Mouse (Mus musculus) adrenal gland, postnatal 4 days (tissue): ENCODE data around the gene Lcmt1. TPM values are rescaled to one million over a fixed set of nuclear protein-coding genes. Genes with fewer than 3 reads are reported as not detected.

ENCODE experiments used
- DNase-seq, 2 experiments: peaks; one replicate each; pipeline ENCODE4 v3.0.0; 2021 to 2022; ENCODE audit warnings: low spot score in 2 of 2, mixed read lengths in 2 of 2
- long read RNA-seq, 2 experiments: library from polyadenylated mRNA; stranded (forward); transcript quantifications; one replicate each; pipeline ENCODE4 v2.0.0; 2021
- total RNA-seq, 2 experiments: library from RNA; stranded (reverse); gene quantifications; 2 replicates each; pipeline ENCODE4 v1.2.3; 2021

Gene Lcmt1
- total RNA-seq, result 10 to 100 TPM; 34.0 to 35.7 TPM
- long read RNA-seq, experiment 1, transcript Lcmt1-201 (11 exons, 1,369 nt), result major isoform, 26 of 30 reads
- long read RNA-seq, experiment 1, partial matches to known transcripts, result 2 of 30 reads
- long read RNA-seq, experiment 1, other reads (novel, unspliced or antisense), result 2 of 30 reads
- long read RNA-seq, experiment 2, transcript Lcmt1-201 (11 exons, 1,369 nt), result major isoform, 28 of 37 reads
- long read RNA-seq, experiment 2, partial matches to known transcripts, result 4 of 37 reads
- long read RNA-seq, experiment 2, other reads (novel, unspliced or antisense), result 5 of 37 reads

- DNase-seq, result peak; percentile 88 to 93
Measured at GRCm38 (mm10) chr7:123369759-123370481, at the start of gene Lcmt1, which contains the start of gene Arhgap17. Gene Lcmt1, plus strand, starts transcription at chr7:123369784. Gene Arhgap17, minus strand, starts transcription at chr7:123369915.

- DNase-seq, result no peak
Measured at GRCm38 (mm10) chr7:123322452-123323121, 47.0 kb upstream of the Lcmt1 start.

DNA sequence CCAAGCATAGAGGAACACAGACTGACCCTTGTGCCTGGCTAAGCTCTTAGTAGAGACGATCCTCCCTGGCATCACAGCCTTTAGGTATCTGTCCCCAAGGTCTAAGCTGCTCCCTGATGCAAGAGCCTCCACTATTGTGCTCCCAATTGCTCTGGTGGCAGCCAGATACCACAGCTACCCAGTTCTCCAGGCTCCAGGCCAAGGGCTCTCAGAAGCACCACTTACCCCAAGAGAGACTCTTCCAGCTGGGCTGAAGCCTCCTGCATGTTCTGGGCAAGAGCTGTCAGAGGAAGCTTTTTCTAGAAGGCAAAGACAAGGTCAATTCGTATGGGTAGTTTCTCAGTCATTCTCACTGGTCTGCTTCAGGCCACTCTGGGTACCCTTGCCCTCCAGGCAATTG, 46.2 kb upstream of the Lcmt1 start:
- no peak for DNase-seq

GRCm38 (mm10) chr7:123324105-123324504, 45.5 kb upstream of the Lcmt1 start:
- DNase-seq, result no peak

- DNase-seq, result no peak
Measured at GRCm38 (mm10) chr7:123326062-123326461, 43.5 kb upstream of the Lcmt1 start.

DNA sequence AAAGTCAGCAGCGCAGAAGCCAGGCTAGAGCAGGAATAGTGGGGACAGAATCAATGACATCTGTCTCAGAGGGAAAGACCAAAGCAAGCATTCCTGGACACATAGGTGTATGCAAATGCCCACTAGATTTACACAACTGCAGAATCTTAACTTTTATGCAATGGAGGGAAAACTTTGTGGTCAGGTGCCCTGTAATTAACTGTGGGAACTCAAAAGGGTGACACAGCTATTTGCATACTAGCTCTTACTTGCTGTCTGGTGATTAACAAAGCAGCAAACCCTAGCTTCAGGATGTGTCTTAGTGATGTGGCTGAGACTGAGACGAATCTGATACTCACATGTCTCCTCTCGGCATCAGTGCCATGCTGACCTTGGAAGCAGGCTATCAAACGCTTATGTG, 42.7 kb upstream of the Lcmt1 start:
- no peak for DNase-seq

- no peak for DNase-seq
Measured at GRCm38 (mm10) chr7:123327909-123328308, 41.7 kb upstream of the Lcmt1 start.

GRCm38 (mm10) chr7:123330506-123330905, 39.1 kb upstream of the Lcmt1 start:
- no peak for DNase-seq

DNA sequence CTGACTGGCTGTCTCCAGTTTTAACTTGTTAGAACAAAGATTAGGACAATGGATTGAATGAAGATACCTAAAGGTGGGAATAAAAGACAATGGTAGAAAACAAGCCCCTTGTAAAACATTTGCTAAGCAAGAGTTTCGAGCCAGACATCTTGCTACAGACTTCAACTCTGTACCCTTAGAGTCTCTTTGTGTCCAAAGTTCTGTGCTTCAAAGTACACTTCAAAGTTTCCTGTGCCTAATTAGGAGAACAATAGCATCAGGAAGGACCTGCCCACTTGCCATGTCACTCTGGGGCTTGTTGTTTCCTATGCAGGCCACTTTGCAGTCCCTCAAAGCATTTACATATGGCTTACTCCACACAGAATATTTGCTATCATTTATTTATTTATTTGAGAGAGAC, 33.3 kb upstream of the Lcmt1 start:
- DNase-seq, result no peak

GRCm38 (mm10) chr7:123338351-123338750, 31.2 kb upstream of the Lcmt1 start:
- no peak for DNase-seq

DNA sequence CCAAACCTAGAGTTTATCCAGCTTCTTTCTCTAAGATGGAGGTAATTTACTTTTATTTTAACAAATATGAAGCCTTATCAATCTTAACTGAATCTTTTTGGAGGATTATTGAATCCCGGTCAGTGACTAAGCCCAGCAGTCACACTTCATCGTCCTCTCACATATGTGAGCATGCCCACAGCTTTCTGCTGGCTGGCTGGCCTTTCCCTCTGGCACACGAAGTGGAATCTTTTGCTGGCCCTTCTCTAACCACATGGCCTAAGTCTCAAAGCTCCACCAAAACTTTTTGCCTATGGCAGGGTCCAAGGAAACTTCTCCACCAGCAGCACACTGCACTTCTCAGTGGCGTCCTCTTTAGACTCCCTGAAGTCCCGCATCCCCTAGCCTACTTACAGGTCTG, 27.7 kb upstream of the Lcmt1 start:
- no peak for DNase-seq

GRCm38 (mm10) chr7:123344079-123344780, 25.4 kb upstream of the Lcmt1 start:
- no peak for DNase-seq

GRCm38 (mm10) chr7:123345041-123345544, 24.5 kb upstream of the Lcmt1 start:
- no peak for DNase-seq

DNA sequence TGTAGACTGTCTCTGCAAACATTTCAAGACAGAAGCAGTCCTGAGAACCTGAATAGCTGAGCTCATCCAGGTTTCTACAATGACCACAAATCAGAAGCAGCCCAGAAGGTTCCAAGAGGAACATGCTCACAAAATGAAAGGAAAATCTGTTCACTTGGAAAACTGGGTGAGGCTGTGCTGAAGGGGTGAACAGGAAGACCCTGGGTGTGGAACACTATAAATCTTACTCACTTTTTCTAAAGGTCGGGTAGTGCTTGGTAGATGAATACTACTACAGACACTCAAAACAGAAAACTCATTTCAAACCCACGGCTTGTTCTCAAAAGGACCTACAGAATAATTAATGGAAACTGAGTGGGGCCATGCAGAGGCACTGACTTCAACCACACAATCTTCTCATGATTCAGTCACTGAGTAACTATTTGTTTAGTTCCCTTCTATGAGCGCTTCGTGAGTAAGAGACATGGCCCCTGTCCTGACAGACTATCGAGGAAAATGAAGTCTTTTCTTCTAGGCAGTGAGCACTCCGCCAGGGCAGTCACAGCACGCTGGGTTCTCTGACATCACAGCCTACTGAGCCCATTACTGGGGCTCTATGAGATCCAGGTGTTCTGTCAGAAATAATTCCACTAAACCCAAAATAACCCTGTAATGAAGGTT, 22.8 kb upstream of the Lcmt1 start:
- no peak for DNase-seq

DNA sequence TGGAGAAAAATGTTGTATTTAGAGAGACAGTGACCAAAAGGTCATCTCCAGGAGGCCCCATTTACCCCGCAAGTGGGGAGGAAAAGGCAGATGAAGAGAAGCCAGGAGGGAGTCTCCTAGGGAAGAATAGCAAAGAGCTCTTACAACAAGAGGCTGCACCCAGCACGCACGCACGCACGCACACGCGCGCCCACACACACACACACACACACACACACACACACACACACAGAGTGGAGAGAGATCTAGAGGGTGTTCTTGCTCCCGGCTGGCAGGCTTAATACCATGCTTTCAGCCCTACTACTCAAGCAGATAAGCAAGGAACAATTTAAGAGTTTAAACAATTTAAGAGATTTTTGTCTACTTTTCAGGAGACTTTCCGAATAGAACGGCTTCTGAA, 19.8 kb upstream of the Lcmt1 start:
- no peak for DNase-seq

DNA sequence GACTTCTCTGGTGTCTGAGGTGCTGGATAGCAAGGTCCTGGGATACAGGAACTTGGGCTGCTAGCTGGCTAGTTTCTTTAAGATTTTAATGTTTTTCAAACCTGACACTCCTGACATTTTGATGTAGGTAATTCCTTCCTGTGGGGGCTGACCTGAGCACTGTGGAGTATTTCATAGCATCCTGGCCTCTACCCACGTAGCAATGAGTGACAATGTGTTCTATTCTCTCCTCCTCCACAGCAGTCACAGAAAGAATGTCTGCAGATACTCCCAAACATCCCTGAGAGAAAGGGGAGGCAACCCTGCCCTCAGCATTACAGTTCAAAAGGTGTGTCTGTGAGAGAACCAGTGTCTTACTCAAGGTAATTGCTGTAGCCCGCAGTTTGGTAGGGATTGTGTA, 19.3 kb upstream of the Lcmt1 start:
- no peak for DNase-seq

GRCm38 (mm10) chr7:123353081-123353480, 16.5 kb upstream of the Lcmt1 start:
- DNase-seq, result no peak

- DNase-seq, result no peak
Measured at GRCm38 (mm10) chr7:123353879-123354278, 15.7 kb upstream of the Lcmt1 start.

DNA sequence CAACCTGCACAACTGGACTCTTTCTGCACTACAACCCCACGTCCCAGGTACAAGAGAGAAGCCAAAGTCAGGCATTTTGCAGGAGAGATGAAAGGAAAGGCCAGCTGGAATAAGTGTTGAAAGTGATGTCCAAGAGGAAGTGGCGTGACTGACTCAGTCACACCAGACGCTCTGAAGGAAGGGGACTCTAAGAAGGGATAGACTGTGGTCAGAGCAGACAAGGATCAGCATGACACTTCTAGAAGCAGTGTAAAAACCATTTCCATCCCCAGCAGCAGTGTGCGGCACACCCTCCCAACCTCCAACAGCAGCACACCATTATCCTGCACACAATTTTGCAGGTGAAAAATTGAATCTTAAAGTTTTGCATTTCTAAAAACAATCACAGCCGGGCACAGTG, 15.2 kb upstream of the Lcmt1 start:
- DNase-seq, result no peak

DNA sequence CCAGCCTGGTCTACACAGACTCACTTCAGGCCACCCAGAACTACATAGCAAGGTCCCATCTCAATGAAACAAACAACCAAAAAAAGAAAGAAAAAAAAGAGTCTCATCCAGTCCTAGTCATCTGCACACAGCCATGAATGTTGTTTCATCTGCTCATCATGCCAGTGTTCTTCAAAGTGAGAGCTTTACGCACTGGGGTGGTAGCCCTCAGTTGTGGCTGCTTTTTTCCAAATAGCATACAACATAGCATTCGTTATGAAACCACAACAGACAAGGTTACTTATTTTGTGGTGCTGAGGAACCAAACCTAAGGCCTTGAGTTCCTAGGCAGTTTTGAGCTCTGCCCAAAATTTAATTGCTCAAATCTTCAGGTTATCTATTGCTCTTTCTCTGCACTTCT, 14.7 kb upstream of the Lcmt1 start:
- no peak for DNase-seq

- no peak for DNase-seq
Measured at GRCm38 (mm10) chr7:123356158-123356557, 13.4 kb upstream of the Lcmt1 start.
